Mouse (Mus musculus) frontal cortex, adult (tissue): ENCODE results near the gene Gmppa.

Experiments used
- ATAC-seq: cut with Nextera tagmentation; 2 replicates; pipeline ENCODE4 v1.9.2; 2017; ENCODE audit warnings: mild to moderate bottlenecking, moderate library complexity, mixed read lengths; ENCODE audit not compliant: low TSS enrichment

Gmppa gene

DNA sequence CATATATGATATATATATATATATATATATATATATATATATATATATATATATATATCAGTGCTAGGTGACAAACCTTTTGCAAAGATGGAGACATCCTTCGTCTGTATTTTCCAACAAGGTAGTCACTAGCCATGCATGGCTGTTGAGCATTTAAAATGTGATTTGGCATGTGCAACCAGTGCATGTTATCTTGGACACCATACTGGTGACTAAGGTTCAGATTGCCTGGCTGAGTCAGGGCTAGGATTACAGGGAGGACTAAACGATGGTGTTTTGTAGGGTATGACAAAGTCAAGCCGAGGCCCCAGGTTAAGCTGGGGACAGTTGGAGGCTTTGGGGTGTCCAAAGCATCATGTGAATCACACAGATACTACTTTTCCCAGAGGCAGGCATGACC is 19.7 kb downstream of the Gmppa start:
- no peak for ATAC-seq

GRCm38 (mm10) chr1:75455948-75456347 is 20.2 kb downstream of the Gmppa start:
- ATAC-seq, result no peak

DNA sequence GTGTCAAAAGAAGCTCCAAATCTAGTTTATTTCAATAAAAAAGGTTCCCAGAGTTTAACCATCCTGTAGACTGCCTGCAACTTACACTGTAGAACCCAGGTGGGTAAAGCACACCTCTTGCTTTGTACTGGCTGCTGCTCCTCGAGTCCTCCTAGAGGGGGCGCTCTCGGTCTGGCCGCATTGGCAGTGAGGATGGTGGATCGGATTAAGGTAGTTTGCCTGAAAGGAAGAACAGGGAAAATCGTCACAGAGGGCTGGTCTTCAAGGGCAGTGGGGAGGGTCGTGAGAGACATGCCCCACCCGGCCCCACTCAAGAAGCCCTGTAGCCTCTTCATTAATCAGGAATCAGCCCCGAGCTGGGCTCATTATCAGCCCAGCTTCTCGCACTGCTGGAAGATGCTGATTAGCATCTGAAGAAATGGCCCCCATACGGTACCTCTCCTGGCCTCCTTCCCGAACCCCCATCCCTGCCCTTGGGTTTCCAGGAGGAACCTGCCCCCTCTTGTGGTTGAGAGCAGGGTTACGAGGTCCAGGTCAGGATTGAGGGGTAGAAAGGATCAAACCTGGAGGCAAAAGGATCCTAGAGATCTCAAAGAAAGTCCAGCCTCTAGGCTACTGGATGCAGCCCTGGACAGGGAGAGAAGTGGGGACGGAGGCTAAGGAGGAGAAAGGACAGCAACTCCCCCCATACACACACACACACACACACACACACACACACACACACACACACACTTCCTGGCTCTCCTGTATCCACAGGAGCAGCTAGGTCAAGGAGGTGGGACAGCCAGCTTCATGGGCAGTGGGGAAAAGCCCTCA is 21.2 kb downstream of the Gmppa start:
- ATAC-seq, result no peak

DNA sequence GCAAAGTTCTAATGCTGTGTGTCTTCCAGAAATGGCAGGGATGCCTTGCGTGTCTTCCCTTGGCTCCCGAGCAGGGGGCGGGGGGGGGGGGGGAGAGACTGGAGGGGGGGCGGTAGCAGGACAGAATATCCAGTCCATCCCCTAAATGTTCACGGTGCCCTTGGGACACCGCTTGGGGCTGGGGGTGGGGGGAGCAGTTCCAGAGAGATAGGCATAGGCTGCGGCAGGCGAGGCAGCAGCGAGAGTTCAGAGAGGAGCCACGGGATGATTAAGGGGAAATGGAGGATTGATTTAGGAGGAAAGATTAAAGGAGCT is 21.9 kb downstream of the Gmppa start:
- no peak for ATAC-seq

DNA sequence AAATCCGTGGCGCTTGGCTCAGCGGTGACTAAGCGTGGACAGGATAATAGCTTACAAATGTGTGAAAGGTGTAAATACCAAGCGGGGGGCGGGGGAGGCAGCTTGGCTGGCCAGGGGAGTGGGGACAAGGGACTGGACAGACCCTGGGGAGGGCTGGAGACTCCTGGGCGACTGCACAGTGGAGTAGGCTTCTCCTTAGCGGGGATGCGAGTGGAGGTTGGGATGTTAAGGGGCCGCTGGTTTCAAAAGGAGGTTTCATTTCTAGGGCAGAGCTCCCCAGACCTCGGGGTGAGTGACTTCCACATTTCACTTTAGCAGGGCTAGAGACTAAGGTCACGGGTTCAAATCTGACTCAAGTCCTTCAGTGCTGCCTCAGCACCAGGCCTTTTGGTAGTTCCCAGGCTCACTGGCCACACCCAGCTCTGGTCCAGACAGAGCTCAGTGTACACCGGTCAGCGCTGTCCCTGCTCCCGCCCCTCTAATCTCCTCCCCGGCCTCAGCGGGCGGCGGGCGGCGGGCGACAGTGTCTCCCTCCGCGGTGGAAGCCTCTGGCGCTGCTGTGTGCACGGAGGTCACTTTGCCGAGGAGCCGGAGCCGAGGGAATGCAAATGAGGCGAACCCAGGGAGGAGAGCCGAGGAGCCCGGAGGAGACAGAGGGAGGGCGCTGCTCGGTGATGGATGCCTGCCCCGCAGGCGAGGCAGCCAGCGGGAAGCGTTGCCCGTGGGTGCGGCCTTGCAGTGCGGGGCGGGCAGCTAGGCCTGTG is 22.5 kb downstream of the Gmppa start:
- peak; percentile 83 for ATAC-seq

DNA sequence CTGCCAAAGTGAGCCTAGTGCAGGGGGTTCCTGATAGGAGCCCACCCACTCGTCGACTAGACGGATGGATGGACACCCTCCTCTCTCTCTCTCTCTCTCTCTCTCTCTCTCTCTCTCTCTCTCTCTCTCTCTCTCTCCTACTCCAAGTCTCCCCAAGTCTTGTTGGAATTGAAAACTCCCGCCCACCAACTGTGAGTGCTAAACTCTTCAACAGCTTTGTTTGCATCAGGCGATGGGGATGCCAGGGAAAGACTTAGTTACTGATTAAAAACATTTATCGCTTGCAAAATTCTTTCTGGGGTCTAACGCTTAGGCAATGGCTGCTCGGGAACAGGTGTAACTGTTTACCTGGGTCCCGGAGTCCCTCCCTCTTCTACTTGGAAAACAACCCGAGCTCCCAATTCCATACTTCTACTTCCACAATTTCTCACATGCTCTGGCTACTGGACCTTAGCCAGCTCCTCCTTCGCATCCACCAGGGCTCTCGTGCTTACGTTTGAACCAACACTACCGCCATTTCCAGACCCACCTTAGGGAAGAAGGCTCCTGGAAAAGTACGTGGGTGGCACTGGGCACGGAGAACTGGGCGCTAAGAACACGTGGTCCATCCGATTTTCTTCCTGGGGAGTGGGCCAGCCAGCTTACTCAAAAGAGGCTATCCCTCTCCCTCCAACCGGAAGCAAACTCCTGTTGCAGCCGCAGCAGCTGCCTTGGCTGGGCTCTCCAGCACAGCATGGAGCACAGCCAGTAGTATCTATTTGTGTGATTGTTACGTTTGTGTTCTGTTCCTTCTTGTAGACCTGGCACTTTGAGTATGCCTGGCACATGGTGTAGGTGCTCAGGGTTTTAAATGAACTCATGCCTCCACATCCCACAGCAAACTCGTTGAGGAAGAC is 23.3 kb downstream of the Gmppa start:
- peak; percentile 65 for ATAC-seq

DNA sequence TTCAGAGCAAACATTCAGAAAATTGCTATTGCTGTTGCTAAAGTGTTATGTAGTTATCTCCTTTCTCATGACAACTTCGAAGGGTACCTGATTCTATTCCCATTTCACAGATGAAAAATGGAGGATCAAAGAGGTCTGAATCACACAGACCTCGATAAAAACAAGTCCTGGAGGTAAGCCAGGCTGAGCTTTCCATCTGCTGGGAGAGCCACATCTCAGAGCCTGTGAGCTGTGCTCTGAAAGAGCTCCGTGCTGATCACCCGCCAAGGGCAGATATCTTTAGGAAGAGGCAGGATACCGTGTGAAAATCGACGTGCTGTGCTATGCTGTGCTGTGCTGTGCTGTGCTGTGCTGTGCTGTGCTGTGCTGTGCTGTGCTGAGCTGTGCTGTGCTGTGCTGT is 24.6 kb downstream of the Gmppa start:
- no peak for ATAC-seq

DNA sequence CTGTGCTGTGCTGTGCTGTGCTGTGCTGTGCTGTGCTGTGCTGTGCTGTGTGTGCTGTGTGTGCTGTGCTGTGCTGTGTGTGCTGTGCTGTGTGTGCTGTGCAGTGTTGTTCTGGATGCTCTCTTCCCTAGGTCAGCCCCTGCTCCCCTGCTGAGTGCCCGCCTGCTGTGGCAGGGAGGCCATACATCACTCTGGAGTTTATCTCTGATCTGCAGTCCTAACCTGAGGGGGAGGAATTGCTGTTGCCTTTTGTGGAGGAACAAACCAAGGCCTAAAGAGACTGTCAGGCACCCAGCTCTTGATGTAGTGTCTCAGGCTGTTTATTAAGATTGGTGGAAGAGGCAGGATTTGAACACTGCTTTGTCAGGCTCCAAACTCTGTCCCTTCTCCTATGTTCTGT is 26.9 kb downstream of the Gmppa start:
- no peak for ATAC-seq

DNA sequence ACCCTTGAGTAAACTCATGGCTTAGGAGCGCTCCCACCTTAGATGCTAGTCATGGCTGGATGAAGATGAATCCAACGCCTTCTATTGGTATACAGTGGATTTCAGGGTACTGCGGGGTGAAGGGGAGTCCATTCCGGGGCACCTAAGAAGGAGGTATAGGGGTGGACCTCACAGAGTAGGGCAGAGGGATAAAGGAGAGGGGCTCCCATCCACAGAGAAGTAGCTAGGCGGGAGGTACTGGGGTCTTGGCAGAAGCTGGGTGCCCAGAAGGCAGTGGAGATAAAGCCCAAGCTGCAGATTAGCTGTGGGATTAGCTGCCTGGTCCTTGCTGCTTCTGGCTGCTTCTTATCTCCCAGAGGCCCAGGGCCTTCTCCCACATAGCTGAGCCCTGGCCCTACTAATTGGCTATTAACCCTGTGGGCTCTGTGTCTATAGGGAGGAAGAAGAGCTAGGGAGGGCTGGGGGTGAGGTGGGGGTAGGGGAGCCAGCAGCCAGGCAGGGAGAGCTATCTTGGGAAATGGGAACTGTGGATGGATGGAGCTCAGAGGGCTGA is 28.0 kb downstream of the Gmppa start:
- ATAC-seq, result no peak

- peak; percentile 77 for ATAC-seq
These were observed 31.6 kb downstream of the Gmppa start for GRCm38 (mm10) chr1:75467215-75467927.

- no peak for ATAC-seq
These were observed 33.6 kb downstream of the Gmppa start for GRCm38 (mm10) chr1:75469287-75469825.

- ATAC-seq, result no peak
These were observed 40.7 kb downstream of the Gmppa start for GRCm38 (mm10) chr1:75476441-75476840.

DNA sequence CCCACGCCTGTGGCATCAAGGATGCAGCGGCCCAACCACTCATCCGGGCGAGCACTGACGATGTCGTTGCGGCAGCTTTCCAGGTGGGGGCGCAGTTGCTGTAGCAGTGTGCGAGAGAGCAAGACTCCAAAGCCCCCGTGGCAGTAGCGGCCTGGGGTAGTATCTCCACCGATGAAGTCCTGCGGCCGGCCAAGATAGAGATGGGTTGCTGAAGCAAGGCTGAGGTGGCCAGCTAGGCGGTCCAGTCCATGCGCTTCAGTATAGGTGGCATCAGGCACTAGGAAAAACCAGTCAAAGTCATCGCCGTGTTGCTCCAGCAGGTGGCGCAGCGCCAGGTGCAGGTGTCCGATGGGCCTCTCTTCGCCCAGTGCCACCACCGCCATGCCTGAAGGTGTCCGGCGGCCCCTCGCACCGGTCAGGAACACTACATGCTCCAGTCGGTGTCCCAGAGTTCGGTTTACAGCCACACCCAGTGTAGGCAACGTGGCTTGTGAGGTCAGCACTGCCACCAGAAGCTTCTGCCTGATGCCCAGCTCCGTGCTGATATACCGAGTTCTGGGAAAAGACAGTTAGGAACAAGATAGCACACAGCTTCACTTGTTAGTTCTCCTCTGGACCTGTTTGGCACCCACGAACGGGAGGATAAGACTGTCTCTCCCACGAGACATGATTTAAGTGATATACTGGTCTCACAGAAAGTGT is 41.7 kb downstream of the Gmppa start:
- peak; percentile 21 for ATAC-seq

DNA sequence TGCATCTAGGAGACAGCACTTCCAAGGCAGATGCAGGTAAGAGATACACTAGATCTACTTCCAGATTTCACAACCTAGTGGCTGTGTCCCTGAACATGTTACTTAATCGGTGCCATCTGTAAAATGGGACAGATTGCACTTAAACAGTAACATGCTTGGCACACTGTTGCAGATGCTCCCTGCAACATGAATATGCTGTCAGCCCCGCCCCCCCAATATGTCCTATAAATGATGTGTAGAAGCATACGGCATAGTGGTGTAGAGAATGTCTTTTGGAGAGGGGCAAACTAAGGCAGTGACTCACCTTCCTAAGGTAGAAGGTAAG is 42.2 kb downstream of the Gmppa start:
- no peak for ATAC-seq

DNA sequence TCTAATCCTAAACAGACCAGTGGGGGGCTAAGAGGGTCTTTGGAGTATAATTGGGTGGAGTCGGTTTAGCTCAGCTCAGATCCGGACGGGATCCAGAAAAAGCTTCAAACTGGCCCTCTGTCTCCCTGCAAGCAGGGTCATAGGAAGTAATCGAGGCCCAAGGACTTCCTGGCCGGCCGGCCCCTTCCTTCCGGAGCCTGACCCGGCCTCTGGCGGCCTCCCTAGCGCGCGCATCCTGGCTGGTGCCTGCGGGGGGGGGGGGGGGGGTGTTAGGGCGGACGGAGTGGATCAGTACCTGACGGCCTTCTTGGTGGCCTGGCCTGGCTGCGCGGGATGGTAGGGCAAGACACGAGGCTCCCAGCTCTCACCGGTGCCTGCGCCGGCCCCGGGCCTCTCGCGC is 42.8 kb downstream of the Gmppa start:
- no peak for ATAC-seq

GRCm38 (mm10) chr1:75478916-75479634 is 43.3 kb downstream of the Gmppa start, which contains the start of the genes Chpf and Tmem198:
TSS of gene Chpf (minus strand) at chr1:75479307.
TSS of gene Tmem198 (plus strand) at chr1:75479532.
- ATAC-seq, result peak; percentile 62

DNA sequence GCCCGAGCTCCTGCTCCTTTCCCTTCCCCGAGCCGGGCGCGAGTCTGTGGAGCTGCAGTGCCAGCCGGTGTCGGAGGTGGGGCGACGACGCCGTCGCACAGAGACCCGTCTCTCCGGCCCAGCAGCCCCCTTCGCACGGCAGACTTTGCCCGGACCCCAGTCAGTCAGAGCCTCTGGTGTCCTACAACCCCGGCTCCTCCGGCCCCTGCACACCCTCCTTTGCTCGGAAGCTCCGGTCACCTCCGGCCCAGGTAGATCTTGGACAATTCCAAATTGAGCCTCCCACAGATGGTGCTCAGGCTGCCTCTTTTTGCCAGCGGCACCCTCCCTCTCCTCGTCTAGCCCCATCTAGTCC is 43.9 kb downstream of the Gmppa start:
- ATAC-seq, result peak; percentile 4

- no peak for ATAC-seq
These were observed 44.3 kb downstream of the Gmppa start for GRCm38 (mm10) chr1:75480036-75480435.

DNA sequence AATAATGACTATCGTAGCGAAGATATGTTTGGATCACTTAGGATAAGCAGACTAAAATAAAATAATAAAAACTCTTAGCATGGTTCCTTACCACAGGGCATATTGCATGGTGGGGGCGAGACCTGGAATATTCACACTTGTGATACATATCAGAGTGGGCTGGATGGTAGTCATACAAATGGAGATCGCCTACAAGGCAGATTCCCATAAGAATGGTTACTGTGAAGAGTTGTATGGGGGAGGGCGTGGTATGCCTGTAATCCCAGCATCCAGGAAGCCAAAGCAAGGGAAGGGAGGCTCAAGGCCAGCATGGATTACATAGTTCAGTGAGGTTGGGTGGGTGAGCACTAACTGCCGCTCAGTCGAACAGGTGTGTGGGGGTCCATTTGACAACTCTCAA is 45.0 kb downstream of the Gmppa start:
- no peak for ATAC-seq

DNA sequence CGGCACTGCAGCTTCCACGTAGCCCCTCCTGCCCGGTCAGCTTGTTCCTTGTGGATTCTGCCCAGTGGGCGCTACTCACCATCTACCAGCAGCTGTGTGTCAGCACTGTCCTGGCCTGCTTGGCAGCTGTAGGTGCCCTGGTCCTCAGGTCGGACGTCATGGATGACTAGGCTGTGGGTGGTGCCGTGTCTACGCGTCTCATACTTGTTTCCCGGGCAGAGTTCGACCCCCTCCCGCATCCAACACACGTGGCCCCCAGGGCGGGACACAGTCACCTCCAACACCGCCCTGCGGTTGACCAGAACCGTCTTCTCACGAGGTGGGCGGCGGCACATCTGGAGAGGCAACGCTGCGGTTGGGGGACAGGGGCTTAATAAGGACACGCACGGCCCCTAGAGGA is 50.8 kb downstream of the Gmppa start:
- 0 out of 2 replicates have a peak, but pooled peaks have one; percentile 10 for ATAC-seq
